Mouse (Mus musculus) C2C12 (cell line): Measurements from ENCODE around the gene Drp2. TPM values are rescaled to one million over a fixed set of nuclear protein-coding genes. Genes with fewer than 3 reads are reported as not detected.

Experiments
- H3K27me3 ChIP-seq: one replicate; pipeline ENCODE4 v1.6.1; 2011; ENCODE audit not compliant: control insufficient read depth, insufficient read depth, insufficient read length
- H3K36me3 ChIP-seq: one replicate; pipeline ENCODE4 v1.6.1; 2011; ENCODE audit not compliant: control insufficient read depth, insufficient read depth
- H3K4me3 ChIP-seq: one replicate; pipeline ENCODE4 v1.5.1; 2011; ENCODE audit warnings: mild to moderate bottlenecking, control low read depth; ENCODE audit not compliant: poor library complexity, insufficient read depth, severe bottlenecking
- H3K79me2 ChIP-seq: one replicate; pipeline ENCODE4 v1.6.1; 2011; ENCODE audit not compliant: control insufficient read depth, insufficient read depth
- H3K79me3 ChIP-seq: one replicate; pipeline ENCODE4 v1.6.1; 2011; ENCODE audit warnings: low read depth, control low read depth
- H3ac ChIP-seq: one replicate; pipeline ENCODE3; 2011; ENCODE audit warnings: low read depth; ENCODE audit not compliant: control insufficient read depth, insufficient read length
- CEBPB ChIP-seq: IDR thresholded peaks from one replicate; pipeline ENCODE4 v1.6.1; 2011; ENCODE audit warnings: low read depth, mild to moderate bottlenecking, control low read depth, moderate library complexity
- CTCF ChIP-seq: IDR thresholded peaks from one replicate; pipeline ENCODE4 v1.5.1; 2011; ENCODE audit not compliant: control insufficient read depth, insufficient read depth, insufficient read length
- FOSL1 ChIP-seq: IDR thresholded peaks from one replicate; pipeline ENCODE4 v1.8.0; 2011; ENCODE audit warnings: mild to moderate bottlenecking, low read length; ENCODE audit not compliant: poor library complexity, insufficient read depth, severe bottlenecking
- MAX ChIP-seq: IDR thresholded peaks from one replicate; pipeline ENCODE4 v1.6.1; 2011; ENCODE audit warnings: mild to moderate bottlenecking, control low read depth
- MYOD1 ChIP-seq: IDR thresholded peaks from one replicate; pipeline ENCODE4 v1.6.1; 2011; ENCODE audit warnings: low read depth; ENCODE audit not compliant: control insufficient read depth, insufficient read length
- MYOG ChIP-seq: IDR thresholded peaks from one replicate; pipeline ENCODE4 v1.6.1; 2011; ENCODE audit not compliant: control insufficient read depth, insufficient read length; ENCODE audit errors: extremely low read depth
- USF1 ChIP-seq: IDR thresholded peaks from one replicate; pipeline ENCODE4 v1.6.1; 2011; ENCODE audit warnings: low read depth, mild to moderate bottlenecking, control low read depth, moderate library complexity
- polyA plus RNA-seq: library from polyadenylated mRNA; unstranded; fragments of >200 nt; fragmentation: generic; extraction: Trizol; gene quantifications from one replicate; pipeline ENCODE4 v1.2.1, GENCODE M21; 2012; ENCODE audit warnings: missing spikeins

Gene Drp2
- polyA plus RNA-seq, 1 experiment, result 1.9 TPM

GRCm38 (mm10) chrX:134420097-134420496, 15.7 kb downstream of the Drp2 start:
- H3ac ChIP-seq, result no peak overlapping the region
- TF ChIP-seq FOSL1 (no peak), CTCF (no peak), MYOD1 (no peak), MYOG (no peak), MAX (no peak), CEBPB (no peak), USF1 (no peak)
- no peaks in the 10 kb centered on the region for H3K79me3 ChIP-seq
- no peaks in the 10 kb centered on the region for H3K27me3 ChIP-seq
- H3K4me3 ChIP-seq, result no peak overlapping the region
- H3K36me3 ChIP-seq, result no peaks in the 10 kb centered on the region
- H3K79me2 ChIP-seq, result no peaks in the 10 kb centered on the region

- H3ac ChIP-seq, result no peak overlapping the region
- no peaks in the 10 kb centered on the region for H3K27me3 ChIP-seq
- H3K36me3 ChIP-seq, result no peaks in the 10 kb centered on the region
- no peak overlapping the region for H3K4me3 ChIP-seq
- no peak for TF ChIP-seq USF1
- no peak for TF ChIP-seq MYOD1
- H3K79me2 ChIP-seq, result no peaks in the 10 kb centered on the region
- no peaks in the 10 kb centered on the region for H3K79me3 ChIP-seq
Measured at GRCm38 (mm10) chrX:134424263-134424662, 19.9 kb downstream of the Drp2 start.

- no peak overlapping the region for H3ac ChIP-seq
- no peaks in the 10 kb centered on the region for H3K27me3 ChIP-seq
- H3K4me3 ChIP-seq, result no peak overlapping the region
- H3K79me2 ChIP-seq, result no peaks in the 10 kb centered on the region
- TF ChIP-seq MYOG (no peak), MAX (no peak)
- H3K36me3 ChIP-seq, result no peaks in the 10 kb centered on the region
- H3K79me3 ChIP-seq, result no peaks in the 10 kb centered on the region
Measured at GRCm38 (mm10) chrX:134425798-134426197, 21.4 kb downstream of the Drp2 start.

- H3K79me2 ChIP-seq, result no peaks in the 10 kb centered on the region
- H3K27me3 ChIP-seq, result no peaks in the 10 kb centered on the region
- H3K4me3 ChIP-seq, result no peak overlapping the region
- TF ChIP-seq MYOG, result no peak
- TF ChIP-seq CTCF, result no peak
- no peak for TF ChIP-seq FOSL1
- no peak for TF ChIP-seq MYOD1
- no peak for TF ChIP-seq MAX
- no peak for TF ChIP-seq USF1
- TF ChIP-seq CEBPB, result no peak
- no peaks in the 10 kb centered on the region for H3K79me3 ChIP-seq
- no peak overlapping the region for H3ac ChIP-seq
- no peaks in the 10 kb centered on the region for H3K36me3 ChIP-seq
Measured at GRCm38 (mm10) chrX:134426819-134427218, 22.5 kb downstream of the Drp2 start.

- Histone ChIP-seq H3K79me2 (no peaks in the 10 kb centered on the region), H3K36me3 (no peaks in the 10 kb centered on the region), H3K79me3 (no peaks in the 10 kb centered on the region), H3ac (no peak overlapping the region), H3K27me3 (no peaks in the 10 kb centered on the region), H3K4me3 (no peak overlapping the region)
- no peak for TF ChIP-seq MYOD1
- no peak for TF ChIP-seq MYOG
- TF ChIP-seq CEBPB, result no peak
- TF ChIP-seq FOSL1, result no peak
- no peak for TF ChIP-seq CTCF
- TF ChIP-seq USF1, result no peak
- no peak for TF ChIP-seq MAX
Measured at GRCm38 (mm10) chrX:134427307-134427706, 23.0 kb downstream of the Drp2 start.

GRCm38 (mm10) chrX:134474988-134475710, 70.8 kb downstream of the Drp2 start:
- H3ac ChIP-seq, result no peak overlapping the region
- H3K27me3 ChIP-seq, result no peaks in the 10 kb centered on the region
- no peaks in the 10 kb centered on the region for H3K79me3 ChIP-seq
- no peak for TF ChIP-seq MYOD1
- TF ChIP-seq CEBPB, result no peak
- no peak for TF ChIP-seq USF1
- no peak for TF ChIP-seq MAX
- TF ChIP-seq FOSL1, result no peak
- H3K4me3 ChIP-seq, result no peak overlapping the region
- H3K79me2 ChIP-seq, result no peaks in the 10 kb centered on the region
- no peaks in the 10 kb centered on the region for H3K36me3 ChIP-seq
